Comparison of ENCODE assay signal across 15 mouse cellular contexts in genomic region chr4:147937486-147937885, GRCm38 (mm10). TPM values are rescaled to one million over a fixed set of nuclear protein-coding genes. Genes with fewer than 3 reads are reported as not detected.
DNase-seq lines count a peak whose midpoint lies in the region; ATAC-seq and TF ChIP-seq lines count a peak whose summit lies in the region.
"Had no signal": no experiment of that assay in that cellular context is flagged by ENCODE, and none has a peak within 500 bp of the region (broad histone marks: within the 10 kb centered on the region; RNA-seq: fewer than 3 reads in every experiment).

No protein-coding gene starts in this region.

- TF ChIP-seq POLR2A in limb, embryonic 14.5 days (IDR thresholded peaks at IDR 0.05; ENCODE audit: borderline replicate concordance, extremely low read depth, insufficient read depth, insufficient read length): no peak
- no peak for TF ChIP-seq POLR2A in MEL (IDR thresholded peaks at IDR 0.05; ENCODE audit: control insufficient read depth in 1 of 2, insufficient read depth in 1 of 2, low read depth in 1 of 2, low read length in 2 of 2, poor library complexity in 1 of 2)

- H3K9me3 ChIP-seq in limb, embryonic 14.5 days (ENCODE audit: control insufficient read depth, low read length): no peaks in the 10 kb centered on the region
- H3K9me3 ChIP-seq in limb, embryonic 10.5 days (replicated peaks): no peaks in the 10 kb centered on the region
- no peaks in the 10 kb centered on the region for H3K9me3 ChIP-seq in MEL (replicated peaks; ENCODE audit: insufficient read depth, low read length)
- no peaks in the 10 kb centered on the region for H3K9me3 ChIP-seq in embryonic facial prominence, embryonic 10.5 days
- H3K9me3 ChIP-seq: lung, embryonic 15.5 days had no signal

- WGBS in limb, embryonic 14.5 days: 71% methylated on average over 5 of the region's 5 CpGs
- WGBS in limb, embryonic 10.5 days: 65% methylated on average over 5 of the region's 5 CpGs
- WGBS in embryonic facial prominence, embryonic 10.5 days: 58% methylated on average over 5 of the region's 5 CpGs
- WGBS in macrophage (ENCODE audit: missing documents): 83% methylated on average over 5 of the region's 5 CpGs

- TF ChIP-seq EP300 in MEL (IDR thresholded peaks at IDR 0.05; ENCODE audit: low read depth in 1 of 2, low read length in 2 of 2): no peak

- TF ChIP-seq CTCF in MEL (IDR thresholded peaks at IDR 0.05 in 2 of 3, conservative IDR thresholded peaks at IDR 0.05 in 1 of 3; ENCODE audit: control insufficient read depth in 1 of 3, insufficient read depth in 1 of 3, low read depth in 2 of 3, low read length in 3 of 3, poor library complexity in 1 of 3, severe bottlenecking in 1 of 3): no peak

- H3K27me3 ChIP-seq in limb, embryonic 14.5 days (ENCODE audit: control insufficient read depth, insufficient read depth, low read length): no peaks in the 10 kb centered on the region
- H3K27me3 ChIP-seq in limb, embryonic 10.5 days (ENCODE audit: low read depth, poor library complexity, severe bottlenecking): no peaks in the 10 kb centered on the region
- no peaks in the 10 kb centered on the region for H3K27me3 ChIP-seq in MEL (ENCODE audit: control insufficient read depth in 1 of 2, insufficient read depth in 2 of 2, low read length in 2 of 2)
- no peaks in the 10 kb centered on the region; the same call in 1 of the 2 replicates for H3K27me3 ChIP-seq in embryonic facial prominence, embryonic 10.5 days (replicated peaks; ENCODE audit: low read depth, poor library complexity, severe bottlenecking)
- H3K27me3 ChIP-seq: lung, embryonic 15.5 days had no signal

- no peak overlapping the region for H3K9ac ChIP-seq in limb, embryonic 14.5 days (ENCODE audit: low read depth, low read length, severe bottlenecking)
- H3K9ac ChIP-seq in MEL (ENCODE audit: control insufficient read depth, low read depth, low read length, poor library complexity, severe bottlenecking): peak overlapping the region; percentile 15; the same call in 1 of the 2 replicates

- TF ChIP-seq RAD21 in MEL (IDR thresholded peaks at IDR 0.05; ENCODE audit: low read depth, low read length): no peak

- peaks cover 63% of the 10 kb centered on the region for H3K4me1 ChIP-seq in limb, embryonic 14.5 days (ENCODE audit: control insufficient read depth, insufficient read depth, low read length)
- peaks cover 83% of the 10 kb centered on the region for H3K4me1 ChIP-seq in limb, embryonic 10.5 days
- H3K4me1 ChIP-seq in MEL (ENCODE audit: control insufficient read depth in 1 of 2, insufficient read depth in 2 of 2, low read length in 2 of 2): peaks cover 7 to 24% of the 10 kb centered on the region in 2 experiments
- H3K4me1 ChIP-seq in embryonic facial prominence, embryonic 10.5 days: peaks cover 82% of the 10 kb centered on the region

- H3K27ac ChIP-seq in limb, embryonic 14.5 days (replicated peaks; ENCODE audit: low read depth, low read length): no peak overlapping the region
- H3K27ac ChIP-seq in limb, embryonic 10.5 days: no peak overlapping the region
- H3K27ac ChIP-seq in MEL (ENCODE audit: control insufficient read depth, low read depth, low read length) (no peak overlapping the region), macrophage (peak overlapping the region; percentile 96)
- no peak overlapping the region for H3K27ac ChIP-seq in embryonic facial prominence, embryonic 10.5 days (replicated peaks)

- peak overlapping the region; percentile 50; the same call in 1 of the 2 replicates for H3K4me2 ChIP-seq in limb, embryonic 14.5 days (replicated peaks; ENCODE audit: low read depth, low read length, severe bottlenecking)

- H3K79me2 ChIP-seq in MEL (ENCODE audit: control insufficient read depth, insufficient read depth, low read length, poor library complexity) (peaks cover 18% of the 10 kb centered on the region), macrophage (ENCODE audit: inconsistent target) (peaks cover 53% of the 10 kb centered on the region)

- ATAC-seq in limb, embryonic 14.5 days (ENCODE audit: low FRiP score, low read depth): no peak

- DNase-seq in limb, embryonic 14.5 days (ENCODE audit: low spot score): no peak
- DNase-seq in limb, embryonic 10.5 days (ENCODE audit: low spot score): no peak
- DNase-seq in MEL (ENCODE audit: low read depth, low spot score): peak; percentile 25
- DNase-seq in embryonic facial prominence, embryonic 10.5 days (ENCODE audit: low spot score): no peak
- no peak for DNase-seq in adrenal gland, postnatal 25 days
- DNase-seq in left cerebral cortex, adult 9 months (ENCODE audit: low spot score in 2 of 2): no peak
- DNase-seq: cerebellum, adult 9-11 months; midbrain, embryonic 14.5 days; spleen, adult 18-20 months had no signal

- H3K4me3 ChIP-seq in limb, embryonic 14.5 days (replicated peaks; ENCODE audit: low read length): no peak overlapping the region
- H3K4me3 ChIP-seq in limb, embryonic 10.5 days: no peak overlapping the region
- H3K4me3 ChIP-seq in MEL (ENCODE audit: control insufficient read depth in 1 of 2, insufficient read depth in 1 of 2, low read depth in 2 of 2, low read length in 2 of 2) (peak overlapping the region; percentile 10 to 39; a peak in 2 of 4 replicates), macrophage (ENCODE audit: inconsistent target) (no peak overlapping the region; the same call in 1 of the 2 replicates)
- peak overlapping the region; percentile 83; the same call in 1 of the 2 replicates for H3K4me3 ChIP-seq in embryonic facial prominence, embryonic 10.5 days

- H3K36me3 ChIP-seq in limb, embryonic 14.5 days (ENCODE audit: control insufficient read depth, insufficient read depth, low read length): peaks cover 8% of the 10 kb centered on the region; the same call in 1 of the 2 replicates
- H3K36me3 ChIP-seq in limb, embryonic 10.5 days: peaks cover 4% of the 10 kb centered on the region; the same call in 1 of the 2 replicates
- H3K36me3 ChIP-seq in MEL (ENCODE audit: control insufficient read depth in 1 of 2, insufficient read depth in 2 of 2, low read length in 2 of 2): peaks cover 0 to 7% of the 10 kb centered on the region in 2 experiments; a peak in 2 of 4 replicates
- H3K36me3 ChIP-seq in embryonic facial prominence, embryonic 10.5 days (replicated peaks): no peaks in the 10 kb centered on the region
- H3K36me3 ChIP-seq in macrophage (ENCODE audit: inconsistent target): peaks cover 5% of the 10 kb centered on the region; the same call in 1 of the 2 replicates
- H3K36me3 ChIP-seq: lung, embryonic 15.5 days had no signal

RNA-seq across cellular contexts. Expression of gene Plod1, which starts 0.9 kb away (rescaled TPM):
- 104 and 129 TPM in 2 replicates for polyA plus RNA-seq in limb, embryonic 14.5 days (2012; rRNA removed)
- polyA plus RNA-seq in limb, embryonic 14.5 days (2014; fragmentation: Nextera tagmentation; extraction: Ambion mirVana): 93.0 and 103 TPM in 2 replicates
- polyA plus RNA-seq in limb, embryonic 10.5 days (2016; fragmentation: Nextera tagmentation; extraction: Ambion mirVana): 29.1 and 31.5 TPM in 2 replicates
- total RNA-seq in MEL (2012; rRNA removed): 7.2 and 8.2 TPM in 2 replicates
- polyA plus RNA-seq in MEL (2012; ENCODE audit: insufficient read depth in 1 of 2, insufficient read length in 2 of 2, low read depth in 1 of 2, low replicate concordance in 2 of 2, missing spikeins in 1 of 2) (10 to 100 TPM in 1 of 2 experiments, not detected in 1; 20.8 TPM), macrophage (2018) (144 to 203 TPM (median 190 TPM) in 3 replicates)
- 30.9 and 31.0 TPM in 2 replicates for polyA plus RNA-seq in embryonic facial prominence, embryonic 10.5 days (2016; fragmentation: Nextera tagmentation; extraction: Ambion mirVana)
- total RNA-seq in macrophage (2018; cell fraction: chromatin; rRNA removed): 100 to 1,000 TPM in 14 of 26 experiments, 10 to 100 TPM in 12; 40.1 to 217 (median 115) TPM
- total RNA-seq in macrophage (2018; cell fraction: cytosol; rRNA removed): 100 to 1,000 TPM; 112 to 222 (median 172) TPM
- total RNA-seq in macrophage (2018; cell fraction: nucleus; rRNA removed): 100 to 1,000 TPM; 137 to 399 (median 260) TPM
- total RNA-seq in adrenal gland, postnatal 25 days (2021): 41.0 and 43.3 TPM in 2 replicates

RNA-seq across cellular contexts. Expression of gene 2510039O18Rik, which starts 3.2 kb away (rescaled TPM):
- polyA plus RNA-seq in limb, embryonic 14.5 days (2012; rRNA removed): 63.2 and 88.2 TPM in 2 replicates
- polyA plus RNA-seq in limb, embryonic 14.5 days (2014; fragmentation: Nextera tagmentation; extraction: Ambion mirVana): 25.9 and 29.9 TPM in 2 replicates
- 13.3 and 13.5 TPM in 2 replicates for polyA plus RNA-seq in limb, embryonic 10.5 days (2016; fragmentation: Nextera tagmentation; extraction: Ambion mirVana)
- 41.3 and 48.3 TPM in 2 replicates for total RNA-seq in MEL (2012; rRNA removed)
- 10 to 100 TPM in 1 of 2 experiments, not detected in 1; 59.9 TPM for polyA plus RNA-seq in MEL (2012; ENCODE audit: insufficient read depth in 1 of 2, insufficient read length in 2 of 2, low read depth in 1 of 2, low replicate concordance in 2 of 2, missing spikeins in 1 of 2)
- 10.6 and 12.2 TPM in 2 replicates for polyA plus RNA-seq in embryonic facial prominence, embryonic 10.5 days (2016; fragmentation: Nextera tagmentation; extraction: Ambion mirVana)
- total RNA-seq in macrophage (2018; cell fraction: chromatin; rRNA removed): 10 to 100 TPM in 22 of 26 experiments, 1 to 10 TPM in 4; 3.6 to 36.9 (median 22.2) TPM
- 10 to 100 TPM; 45.3 to 80.5 (median 62.6) TPM for total RNA-seq in macrophage (2018; cell fraction: cytosol; rRNA removed)
- total RNA-seq in macrophage (2018; cell fraction: nucleus; rRNA removed): 100 to 1,000 TPM in 6 of 26 experiments, 10 to 100 TPM in 20; 39.2 to 130 (median 80.1) TPM
- polyA plus RNA-seq in macrophage (2018): 39.1 to 67.9 TPM (median 59.0 TPM) in 3 replicates
- total RNA-seq in adrenal gland, postnatal 25 days (2021): 44.6 and 50.5 TPM in 2 replicates

RNA-seq across cellular contexts. Expression of gene Mfn2, which starts 33.0 kb away (rescaled TPM):
- 29.6 and 33.4 TPM in 2 replicates for polyA plus RNA-seq in limb, embryonic 14.5 days (2012; rRNA removed)
- polyA plus RNA-seq in limb, embryonic 14.5 days (2014; fragmentation: Nextera tagmentation; extraction: Ambion mirVana): 29.8 and 30.2 TPM in 2 replicates
- polyA plus RNA-seq in limb, embryonic 10.5 days (2016; fragmentation: Nextera tagmentation; extraction: Ambion mirVana): 29.7 and 31.5 TPM in 2 replicates
- 16.0 and 19.0 TPM in 2 replicates for total RNA-seq in MEL (2012; rRNA removed)
- 10 to 100 TPM in 1 of 2 experiments, not detected in 1; 32.8 TPM for polyA plus RNA-seq in MEL (2012; ENCODE audit: insufficient read depth in 1 of 2, insufficient read length in 2 of 2, low read depth in 1 of 2, low replicate concordance in 2 of 2, missing spikeins in 1 of 2)
- polyA plus RNA-seq in embryonic facial prominence, embryonic 10.5 days (2016; fragmentation: Nextera tagmentation; extraction: Ambion mirVana): 38.2 and 38.6 TPM in 2 replicates
- total RNA-seq in macrophage (2018; cell fraction: chromatin; rRNA removed): 10 to 100 TPM; 11.2 to 44.6 (median 29.1) TPM
- total RNA-seq in macrophage (2018; cell fraction: cytosol; rRNA removed): 10 to 100 TPM; 30.0 to 43.9 (median 38.2) TPM
- total RNA-seq in macrophage (2018; cell fraction: nucleus; rRNA removed): 10 to 100 TPM; 17.7 to 45.1 (median 29.2) TPM
- polyA plus RNA-seq in macrophage (2018): 28.8 to 35.7 TPM (median 29.8 TPM) in 3 replicates
- total RNA-seq in adrenal gland, postnatal 25 days (2021): 151 and 217 TPM in 2 replicates

RNA-seq across cellular contexts. Expression of gene Nppb, which starts 48.1 kb away (rescaled TPM):
- 0.11 TPM in 1 of 2 replicates, not detected in the other for polyA plus RNA-seq in limb, embryonic 14.5 days (2012; rRNA removed)
- 0.44 TPM in 1 of 2 replicates, not detected in the other for polyA plus RNA-seq in limb, embryonic 14.5 days (2014; fragmentation: Nextera tagmentation; extraction: Ambion mirVana)
- polyA plus RNA-seq in limb, embryonic 10.5 days (2016; fragmentation: Nextera tagmentation; extraction: Ambion mirVana): not detected in 2 replicates
- total RNA-seq in MEL (2012; rRNA removed): not detected in 2 replicates
- not detected for polyA plus RNA-seq in MEL (2012; ENCODE audit: insufficient read depth in 1 of 2, insufficient read length in 2 of 2, low read depth in 1 of 2, low replicate concordance in 2 of 2, missing spikeins in 1 of 2)
- polyA plus RNA-seq in embryonic facial prominence, embryonic 10.5 days (2016; fragmentation: Nextera tagmentation; extraction: Ambion mirVana): 0.20 TPM in 1 of 2 replicates, not detected in the other
- total RNA-seq in macrophage (2018; cell fraction: chromatin; rRNA removed): not detected
- not detected for total RNA-seq in macrophage (2018; cell fraction: cytosol; rRNA removed)
- not detected for total RNA-seq in macrophage (2018; cell fraction: nucleus; rRNA removed)
- polyA plus RNA-seq in macrophage (2018): not detected in 3 replicates
- not detected in 2 replicates for total RNA-seq in adrenal gland, postnatal 25 days (2021)
- total RNA-seq: left cerebral cortex, postnatal 14 days had no signal
- polyA plus RNA-seq: activated CD4-positive, CD25-positive, alpha-beta regulatory T cell, adult 4 months; brain, embryonic 14.5 days; forebrain, embryonic 11.5 days; midbrain, embryonic 14.5 days had no signal

Comparison
In these comparisons a context has a peak if more than half of its experiments do, and no peak if none do; other contexts are left out.
1. H3K4me3 ChIP-seq: peak in MEL (2 of 2) and embryonic facial prominence, embryonic 10.5 days (single experiment); none in limb, embryonic 14.5 days (single experiment), limb, embryonic 10.5 days (single experiment) and macrophage (single experiment).